Mouse (Mus musculus): ENCODE results near the gene Axin2. TPM values are rescaled to one million over a fixed set of nuclear protein-coding genes. Genes with fewer than 3 reads are reported as not detected.

Gene Axin2
- total and polyA plus RNA-seq, 2 experiments from 2014 or later = 0.90 to 2.8 TPM

DNA sequence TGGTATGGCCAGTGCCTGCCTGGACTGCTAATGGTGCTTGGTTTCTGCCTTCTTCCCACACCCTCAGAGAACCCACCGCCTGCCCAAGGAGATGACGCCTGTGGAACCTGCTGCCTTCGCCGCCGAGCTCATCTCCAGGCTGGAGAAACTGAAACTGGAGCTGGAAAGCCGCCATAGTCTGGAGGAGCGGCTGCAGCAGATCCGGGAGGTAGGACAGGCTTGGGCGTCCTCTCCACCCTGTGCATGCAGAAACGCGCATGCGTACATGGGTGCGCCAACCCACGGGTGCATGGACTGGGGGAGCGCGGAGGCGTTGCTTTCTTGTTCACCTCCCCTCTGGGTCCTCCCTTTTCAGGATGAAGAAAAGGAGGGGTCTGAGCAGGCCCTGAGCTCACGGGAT lies 21.7 kb downstream of the Axin2 start:
- no peak overlapping the region for H3K9ac ChIP-seq (replicated peaks; ENCODE audit: low read depth, low read length)
- no peaks in the 10 kb centered on the region for H3K4me1 ChIP-seq (ENCODE audit: control insufficient read depth, insufficient read depth)
- H3K4me2 ChIP-seq (ENCODE audit: low read depth, low read length) = no peak overlapping the region
- H3K9me3 ChIP-seq (replicated peaks; ENCODE audit: control insufficient read depth, low read length) = no peaks in the 10 kb centered on the region
- no peak overlapping the region for H3K27ac ChIP-seq (ENCODE audit: low read depth)
- 90% methylated on average over 18 of the region's 18 CpGs for WGBS
- no peak overlapping the region for H3K4me3 ChIP-seq (ENCODE audit: low read depth, low read length)
- no peak for TF ChIP-seq CTCF (IDR thresholded peaks at IDR 0.05; ENCODE audit: low read depth)
- no peak for TF ChIP-seq EP300 (IDR thresholded peaks at IDR 0.05; ENCODE audit: low read depth)
- DNase-seq (ENCODE audit: low spot score) (no peak), ATAC-seq (ENCODE audit: insufficient read depth, low read depth) (no peak)
- H3K27me3 ChIP-seq (ENCODE audit: control insufficient read depth, insufficient read depth, low read length) = no peaks in the 10 kb centered on the region
- peaks cover 24% of the 10 kb centered on the region for H3K36me3 ChIP-seq (replicated peaks; ENCODE audit: control insufficient read depth, insufficient read depth, low read length)

- Histone ChIP-seq H3K4me1 (ENCODE audit: control insufficient read depth, insufficient read depth) (no peaks in the 10 kb centered on the region), H3K9ac (replicated peaks; ENCODE audit: low read depth, low read length) (no peak overlapping the region), H3K27ac (ENCODE audit: low read depth) (no peak overlapping the region), H3K9me3 (replicated peaks; ENCODE audit: control insufficient read depth, low read length) (no peaks in the 10 kb centered on the region), H3K36me3 (replicated peaks; ENCODE audit: control insufficient read depth, insufficient read depth, low read length) (peaks cover 24% of the 10 kb centered on the region), H3K4me2 (ENCODE audit: low read depth, low read length) (no peak overlapping the region), H3K4me3 (ENCODE audit: low read depth, low read length) (no peak overlapping the region), H3K27me3 (ENCODE audit: control insufficient read depth, insufficient read depth, low read length) (no peaks in the 10 kb centered on the region)
- ATAC-seq (ENCODE audit: insufficient read depth, low read depth) (no peak), DNase-seq (ENCODE audit: low spot score) (no peak)
- WGBS = 82% methylated on average over 10 of the region's 11 CpGs
- no peak for TF ChIP-seq CTCF (IDR thresholded peaks at IDR 0.05; ENCODE audit: low read depth)
- no peak for TF ChIP-seq EP300 (IDR thresholded peaks at IDR 0.05; ENCODE audit: low read depth)
Measured at GRCm38 (mm10) chr11:108943741-108944140, 23.6 kb downstream of the Axin2 start.

- Histone ChIP-seq H3K36me3 (replicated peaks; ENCODE audit: control insufficient read depth, insufficient read depth, low read length) (peaks cover 20% of the 10 kb centered on the region), H3K4me1 (ENCODE audit: control insufficient read depth, insufficient read depth) (no peaks in the 10 kb centered on the region), H3K9ac (replicated peaks; ENCODE audit: low read depth, low read length) (no peak overlapping the region), H3K27me3 (ENCODE audit: control insufficient read depth, insufficient read depth, low read length) (no peaks in the 10 kb centered on the region), H3K4me2 (ENCODE audit: low read depth, low read length) (no peak overlapping the region), H3K4me3 (ENCODE audit: low read depth, low read length) (no peak overlapping the region), H3K9me3 (replicated peaks; ENCODE audit: control insufficient read depth, low read length) (no peaks in the 10 kb centered on the region), H3K27ac (ENCODE audit: low read depth) (no peak overlapping the region)
- TF ChIP-seq EP300 (IDR thresholded peaks at IDR 0.05; ENCODE audit: low read depth) = no peak
- TF ChIP-seq CTCF (IDR thresholded peaks at IDR 0.05; ENCODE audit: low read depth) = no peak
- ATAC-seq (ENCODE audit: insufficient read depth, low read depth) (no peak), DNase-seq (ENCODE audit: low spot score) (no peak)
- 87% methylated on average over 9 of the region's 9 CpGs for WGBS
Measured at GRCm38 (mm10) chr11:108945666-108946065, 25.5 kb downstream of the Axin2 start.

- TF ChIP-seq EP300 (IDR thresholded peaks at IDR 0.05; ENCODE audit: low read depth) = no peak
- no peak for TF ChIP-seq CTCF (IDR thresholded peaks at IDR 0.05; ENCODE audit: low read depth)
- no peak for ATAC-seq (ENCODE audit: insufficient read depth, low read depth)
- Histone ChIP-seq H3K4me1 (ENCODE audit: control insufficient read depth, insufficient read depth) (no peaks in the 10 kb centered on the region), H3K4me3 (ENCODE audit: low read depth, low read length) (no peak overlapping the region), H3K9ac (replicated peaks; ENCODE audit: low read depth, low read length) (no peak overlapping the region), H3K27me3 (ENCODE audit: control insufficient read depth, insufficient read depth, low read length) (no peaks in the 10 kb centered on the region), H3K36me3 (replicated peaks; ENCODE audit: control insufficient read depth, insufficient read depth, low read length) (peaks cover 13% of the 10 kb centered on the region), H3K9me3 (replicated peaks; ENCODE audit: control insufficient read depth, low read length) (no peaks in the 10 kb centered on the region), H3K27ac (ENCODE audit: low read depth) (no peak overlapping the region), H3K4me2 (ENCODE audit: low read depth, low read length) (no peak overlapping the region)
- 66% methylated on average over 20 of the region's 20 CpGs for WGBS
- DNase-seq (ENCODE audit: low spot score) = no peak
Measured at GRCm38 (mm10) chr11:108947425-108948184, 27.5 kb downstream of the Axin2 start.

GRCm38 (mm10) chr11:108948501-108948900 lies 28.4 kb downstream of the Axin2 start:
- ATAC-seq (ENCODE audit: insufficient read depth, low read depth) (no peak), DNase-seq (ENCODE audit: low spot score) (no peak)
- TF ChIP-seq CTCF (IDR thresholded peaks at IDR 0.05; ENCODE audit: low read depth) (no peak), EP300 (IDR thresholded peaks at IDR 0.05; ENCODE audit: low read depth) (no peak)
- no peak overlapping the region for H3K27ac ChIP-seq (ENCODE audit: low read depth)
- no peaks in the 10 kb centered on the region for H3K27me3 ChIP-seq (ENCODE audit: control insufficient read depth, insufficient read depth, low read length)
- H3K9me3 ChIP-seq (replicated peaks; ENCODE audit: control insufficient read depth, low read length) = no peaks in the 10 kb centered on the region
- 0 out of 2 replicates have a peak, but pooled peaks cover 8% of the 10 kb centered on the region for H3K36me3 ChIP-seq (replicated peaks; ENCODE audit: control insufficient read depth, insufficient read depth, low read length)
- H3K4me1 ChIP-seq (ENCODE audit: control insufficient read depth, insufficient read depth) = no peaks in the 10 kb centered on the region
- H3K9ac ChIP-seq (replicated peaks; ENCODE audit: low read depth, low read length) = no peak overlapping the region
- no peak overlapping the region for H3K4me3 ChIP-seq (ENCODE audit: low read depth, low read length)
- H3K4me2 ChIP-seq (ENCODE audit: low read depth, low read length) = no peak overlapping the region
- 86% methylated on average over 7 of the region's 7 CpGs for WGBS

DNA sequence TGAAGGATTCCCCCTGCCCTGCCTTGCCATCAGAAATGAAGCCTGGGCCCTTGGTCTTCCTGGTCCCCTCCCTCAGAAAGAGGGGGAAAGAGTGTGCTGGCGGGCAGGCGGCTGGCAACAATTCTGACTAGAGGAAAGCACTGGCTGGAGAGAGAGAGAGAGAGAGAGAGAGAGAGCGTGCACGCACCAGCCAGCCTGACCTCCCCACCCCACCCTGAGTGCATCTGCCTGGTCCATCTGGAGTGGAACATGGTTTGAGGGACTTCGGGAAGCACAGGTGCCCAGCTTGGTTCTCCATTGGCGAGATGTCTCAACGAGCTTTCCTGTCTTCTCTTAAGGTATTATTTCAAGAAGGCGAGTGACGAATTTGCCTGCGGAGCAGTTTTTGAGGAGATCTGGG lies 28.8 kb downstream of the Axin2 start:
- Histone ChIP-seq H3K27ac (ENCODE audit: low read depth) (no peak overlapping the region), H3K4me2 (ENCODE audit: low read depth, low read length) (no peak overlapping the region), H3K4me3 (ENCODE audit: low read depth, low read length) (no peak overlapping the region), H3K9me3 (replicated peaks; ENCODE audit: control insufficient read depth, low read length) (no peaks in the 10 kb centered on the region), H3K27me3 (ENCODE audit: control insufficient read depth, insufficient read depth, low read length) (no peaks in the 10 kb centered on the region), H3K4me1 (ENCODE audit: control insufficient read depth, insufficient read depth) (no peaks in the 10 kb centered on the region), H3K9ac (replicated peaks; ENCODE audit: low read depth, low read length) (no peak overlapping the region), H3K36me3 (replicated peaks; ENCODE audit: control insufficient read depth, insufficient read depth, low read length) (0 out of 2 replicates have a peak, but pooled peaks cover 8% of the 10 kb centered on the region)
- no peak for ATAC-seq (ENCODE audit: insufficient read depth, low read depth)
- no peak for DNase-seq (ENCODE audit: low spot score)
- TF ChIP-seq CTCF (IDR thresholded peaks at IDR 0.05; ENCODE audit: low read depth) (no peak), EP300 (IDR thresholded peaks at IDR 0.05; ENCODE audit: low read depth) (no peak)
- WGBS = 87% methylated on average over 10 of the region's 10 CpGs

Data from heart, postnatal 0 days (tissue).